Mouse (Mus musculus) liver, adult (tissue): ENCODE results near the gene Sowaha.

Experiments used
- GATA4 ChIP-seq: IDR thresholded peaks from 2 replicates; pipeline ENCODE4 v1.6.1; 2014; ENCODE audit warnings: mild to moderate bottlenecking, low read length; ENCODE audit not compliant: insufficient replicate concordance

Sowaha gene

DNA sequence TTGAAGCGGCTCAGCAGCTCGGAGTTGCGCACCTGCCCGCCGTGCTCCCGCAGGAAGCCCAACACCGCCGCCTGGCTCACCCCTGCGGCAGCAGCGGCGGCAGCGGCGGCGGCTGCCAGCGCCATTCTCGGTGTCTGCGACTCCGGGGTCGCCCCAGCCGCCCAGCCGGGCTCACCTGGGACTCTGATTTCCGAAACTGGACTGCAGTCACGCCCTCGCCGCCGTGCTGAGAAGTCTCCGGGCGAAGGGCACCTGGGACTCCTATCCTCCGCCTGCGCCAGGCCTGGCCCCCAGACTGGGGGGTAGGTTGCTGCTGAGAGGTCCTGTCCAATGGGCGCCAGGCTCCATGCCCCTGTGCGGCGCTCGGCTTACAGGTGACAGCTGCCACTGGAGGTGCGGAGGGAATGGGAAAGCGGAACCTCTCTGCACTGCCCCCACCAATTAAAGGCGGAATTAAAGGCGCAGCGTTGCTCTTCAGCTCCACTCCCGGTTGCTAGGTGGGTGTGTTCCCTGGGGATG lies at the start of gene Sowaha, which contains the start of gene Gm9945:
TSS of gene Sowaha (minus strand) at position 492 of the 519 bp plus-strand sequence.
TSS of gene Gm9945 (plus strand) at position 384 of the 519 bp plus-strand sequence.
- TF ChIP-seq GATA4, result no peak

GRCm38 (mm10) chr11:53529253-53529557 lies 49.1 kb upstream of the Sowaha start:
- no peak for TF ChIP-seq GATA4

- no peak for TF ChIP-seq GATA4
These were observed 48.6 kb upstream of the Sowaha start for GRCm38 (mm10) chr11:53528397-53529252.

- TF ChIP-seq GATA4, result no peak
These were observed 45.4 kb upstream of the Sowaha start for GRCm38 (mm10) chr11:53525461-53525860.

DNA sequence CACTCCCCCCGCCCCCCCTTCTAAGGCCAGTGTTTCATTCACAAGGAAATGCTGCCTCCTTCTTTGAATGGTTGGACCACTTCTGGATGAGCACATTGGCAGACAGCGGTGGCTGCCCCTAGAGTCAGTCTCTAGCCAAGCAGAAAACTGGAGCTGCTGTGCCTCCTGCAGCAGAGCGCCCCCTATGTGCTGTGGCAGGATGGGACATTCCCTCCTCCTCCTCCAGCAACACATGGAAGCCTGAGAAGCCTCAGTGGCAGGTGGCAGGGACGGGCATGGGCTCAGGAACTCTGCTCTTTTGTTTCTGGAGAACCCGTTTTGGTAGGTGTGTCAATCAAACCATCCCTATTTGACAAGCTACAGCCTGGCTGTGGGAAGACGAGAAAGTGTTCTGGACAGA lies 44.8 kb upstream of the Sowaha start:
- TF ChIP-seq GATA4, result no peak

- no peak for TF ChIP-seq GATA4
These were observed 43.7 kb upstream of the Sowaha start for GRCm38 (mm10) chr11:53523545-53524405.

- no peak for TF ChIP-seq GATA4
These were observed 42.9 kb upstream of the Sowaha start for GRCm38 (mm10) chr11:53522930-53523329.

DNA sequence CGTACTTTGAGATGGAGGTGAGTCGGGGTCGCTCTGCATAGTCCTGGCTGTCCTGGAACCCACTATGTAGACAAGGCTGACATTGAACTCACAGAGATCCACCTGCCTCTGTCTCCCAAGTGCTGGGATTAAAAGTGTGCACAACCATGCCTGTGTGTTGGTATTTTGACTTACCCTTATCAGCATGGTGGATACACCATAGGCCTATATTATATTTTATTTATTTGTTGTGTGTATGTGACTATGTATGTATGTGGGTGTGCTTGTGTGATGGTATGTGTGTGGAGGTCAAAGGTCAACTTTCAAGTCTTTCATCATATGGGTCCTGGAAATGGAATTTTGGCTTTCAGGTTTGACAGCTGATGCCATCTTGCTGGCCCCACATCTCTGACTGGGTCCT lies 42.3 kb upstream of the Sowaha start:
- TF ChIP-seq GATA4, result no peak

DNA sequence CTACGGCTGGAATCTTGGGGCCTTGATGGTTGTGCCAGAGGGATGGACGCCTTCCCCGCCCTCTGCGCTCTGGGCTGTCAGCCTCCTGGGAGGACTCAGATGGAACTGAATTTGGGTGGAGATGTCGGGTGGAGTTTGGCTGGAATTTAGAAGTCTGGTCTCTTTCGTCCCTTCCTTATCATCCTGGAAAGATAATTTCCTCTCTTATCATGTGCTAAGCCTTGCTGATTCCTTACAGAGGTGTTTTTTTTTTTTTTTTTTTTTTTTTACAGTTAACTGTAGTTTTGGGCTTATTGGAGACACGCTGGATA lies 41.7 kb upstream of the Sowaha start:
- TF ChIP-seq GATA4, result no peak

- TF ChIP-seq GATA4, result no peak
These were observed 41.2 kb upstream of the Sowaha start for GRCm38 (mm10) chr11:53521120-53521820.

DNA sequence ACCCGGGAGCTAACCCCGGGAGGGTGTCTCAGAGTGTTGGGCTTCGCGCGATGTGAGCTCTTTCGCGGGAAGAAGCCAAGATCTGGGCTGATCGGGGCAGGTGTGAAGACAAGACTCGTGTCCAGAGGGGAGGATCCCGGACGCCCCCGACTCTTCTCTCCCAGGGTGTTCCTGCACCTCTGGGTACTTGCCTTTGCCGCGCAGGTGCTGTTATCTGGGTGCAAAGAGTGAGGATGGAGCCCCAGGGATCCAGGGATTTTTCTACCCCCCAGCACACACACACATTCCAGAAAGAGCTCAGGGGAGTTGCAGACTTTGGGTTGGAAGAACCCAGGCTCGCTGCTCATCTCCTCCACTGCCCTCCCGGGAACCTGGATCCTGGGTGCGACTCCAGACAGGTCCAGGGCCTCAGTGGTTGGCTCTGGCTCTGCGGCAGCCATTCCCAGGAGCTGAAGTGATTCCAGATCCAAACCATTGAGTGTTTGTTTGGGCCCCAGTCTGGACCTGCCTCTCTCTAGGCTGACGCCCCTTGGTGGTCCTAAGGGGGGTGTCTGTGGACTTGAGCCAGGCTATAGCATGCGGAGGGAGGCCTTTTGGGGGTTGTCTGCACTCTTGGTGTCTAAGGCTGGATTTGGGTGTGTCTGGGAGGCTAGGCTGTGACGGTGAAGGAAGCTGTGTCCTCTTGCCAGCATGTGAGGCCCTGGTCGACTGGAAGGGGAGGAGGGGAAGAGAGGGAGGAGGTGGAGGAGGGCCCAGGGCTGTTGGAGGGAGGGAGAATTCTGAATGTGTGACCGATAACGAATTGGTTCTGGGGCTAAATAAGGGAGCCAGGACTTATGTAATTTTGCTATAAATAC lies 40.3 kb upstream of the Sowaha start:
- TF ChIP-seq GATA4, result no peak

DNA sequence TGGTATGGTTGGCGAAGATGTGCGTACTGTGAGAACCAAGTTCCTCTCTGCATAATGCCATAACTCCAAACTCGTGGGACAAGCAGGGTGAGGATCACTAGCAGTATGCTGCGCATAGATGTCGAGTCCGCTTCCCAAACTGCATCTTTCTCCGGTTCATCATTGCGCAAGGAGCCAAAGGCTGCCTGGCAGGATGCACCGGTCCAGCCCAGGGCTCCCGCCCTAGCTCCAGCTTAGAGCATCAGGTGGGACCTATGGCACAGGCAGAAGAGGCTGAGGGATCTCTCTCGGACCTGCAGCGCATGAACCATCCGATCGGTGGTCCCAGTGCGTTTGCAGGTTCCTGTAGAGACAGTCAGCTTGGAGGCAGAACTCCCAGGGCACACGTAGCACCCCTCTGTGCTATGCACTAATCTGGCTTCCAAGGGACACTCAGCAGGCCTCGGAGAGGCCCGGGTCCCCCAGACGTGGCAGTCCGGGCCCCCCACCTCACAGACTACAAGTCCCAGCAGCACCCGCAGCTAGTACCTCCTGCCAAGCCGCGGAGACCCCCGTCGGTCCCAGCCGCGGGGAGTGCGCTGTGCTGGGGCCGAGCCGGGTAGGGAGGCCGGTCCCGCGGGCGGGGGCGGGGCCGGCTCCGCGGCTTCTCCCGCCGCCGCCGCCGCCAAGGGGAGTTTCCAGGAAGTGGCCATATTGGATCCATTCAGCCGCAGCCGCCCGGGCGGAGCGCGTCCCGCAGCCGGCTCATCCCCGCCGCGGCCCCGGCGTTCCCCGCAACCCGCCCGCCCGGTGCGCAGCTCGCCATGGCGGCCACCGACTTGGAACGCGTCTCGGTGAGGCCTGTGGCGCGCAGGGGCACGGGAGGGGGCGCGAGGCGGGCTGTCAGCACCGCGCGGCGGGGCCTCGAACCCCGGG lies 39.4 kb upstream of the Sowaha start, which contains the start of gene Sept8:
TSS of gene Sept8 (plus strand) at position 51 of the 915 bp plus-strand sequence.
- no peak for TF ChIP-seq GATA4

DNA sequence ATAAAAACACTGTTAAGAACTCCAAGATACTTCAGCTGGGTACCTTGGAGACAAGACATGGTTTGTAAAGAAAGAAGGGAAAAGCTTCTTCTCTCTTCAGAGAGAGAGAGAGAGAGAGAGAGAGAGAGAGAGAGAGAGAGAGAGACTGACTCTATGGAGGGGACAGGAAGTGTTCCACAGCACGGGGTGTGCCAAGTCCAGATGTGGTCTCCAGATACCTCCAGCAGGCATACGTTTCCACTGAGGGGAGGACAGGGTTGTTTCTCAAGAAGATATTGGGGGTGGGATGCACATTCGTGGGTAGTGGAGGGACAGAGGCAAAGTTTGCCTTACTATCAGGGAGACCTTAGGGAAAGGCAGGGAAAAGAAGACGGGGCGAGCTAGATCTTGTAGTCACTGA lies 38.7 kb upstream of the Sowaha start:
- no peak for TF ChIP-seq GATA4

GRCm38 (mm10) chr11:53516775-53517627 lies 36.9 kb upstream of the Sowaha start:
- TF ChIP-seq GATA4, result no peak
